Mouse (Mus musculus): ENCODE results near the gene Casp8ap2. TPM values are rescaled to one million over a fixed set of nuclear protein-coding genes. Genes with fewer than 3 reads are reported as not detected.

Casp8ap2 gene
- polyA plus RNA-seq, 1 experiment from 2014 or later, result 31.5 TPM

GRCm38 (mm10) chr4:32584181-32584580 is 31.1 kb upstream of the Casp8ap2 start:
- H3K27me3 ChIP-seq (replicated peaks), result no peaks in the 10 kb centered on the region
- no peak overlapping the region for H3K9ac ChIP-seq
- no peak overlapping the region for H3K4me2 ChIP-seq
- peaks cover 10% of the 10 kb centered on the region for H3K4me1 ChIP-seq (replicated peaks)
- no peak for ATAC-seq (ENCODE audit: insufficient number of reproducible peaks, low FRiP score)
- H3K27ac ChIP-seq (ENCODE audit: poor library complexity, severe bottlenecking), result no peak overlapping the region
- no peak overlapping the region for H3K4me3 ChIP-seq
- H3K36me3 ChIP-seq, result peaks cover 9% of the 10 kb centered on the region; the same call in 1 of the 2 replicates
- H3K9me3 ChIP-seq (replicated peaks), result no peaks in the 10 kb centered on the region
- 66% methylated on average over 6 of the region's 6 CpGs for WGBS

DNA sequence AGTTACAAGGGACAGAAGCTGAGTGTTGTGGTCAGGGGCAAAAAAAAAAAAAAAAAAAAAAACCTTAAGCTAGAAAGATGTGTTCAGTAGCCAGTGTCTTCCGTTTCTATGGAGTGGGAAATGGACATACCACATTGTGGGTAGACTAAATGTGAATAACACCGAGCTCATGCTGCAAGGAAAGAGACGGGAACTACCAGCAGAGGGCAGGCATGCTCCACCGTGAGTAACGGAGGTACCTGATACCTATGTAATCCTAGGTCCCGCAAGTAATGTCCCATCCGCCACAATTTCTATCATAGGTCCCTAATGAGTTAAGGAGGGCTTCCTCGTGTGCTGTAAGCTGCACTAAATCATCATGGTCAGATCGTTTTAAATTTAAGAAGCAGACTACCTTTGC is 28.7 kb upstream of the Casp8ap2 start:
- H3K4me2 ChIP-seq, result no peak overlapping the region
- no peak overlapping the region for H3K9ac ChIP-seq
- H3K27me3 ChIP-seq (replicated peaks), result no peaks in the 10 kb centered on the region
- peaks cover 3% of the 10 kb centered on the region; the same call in 1 of the 2 replicates for H3K4me1 ChIP-seq (replicated peaks)
- no peaks in the 10 kb centered on the region for H3K36me3 ChIP-seq
- 14% methylated on average over 9 of the region's 9 CpGs for WGBS
- H3K4me3 ChIP-seq, result no peak overlapping the region
- H3K27ac ChIP-seq (ENCODE audit: poor library complexity, severe bottlenecking), result no peak overlapping the region
- no peaks in the 10 kb centered on the region for H3K9me3 ChIP-seq (replicated peaks)
- ATAC-seq (ENCODE audit: insufficient number of reproducible peaks, low FRiP score), result no peak

DNA sequence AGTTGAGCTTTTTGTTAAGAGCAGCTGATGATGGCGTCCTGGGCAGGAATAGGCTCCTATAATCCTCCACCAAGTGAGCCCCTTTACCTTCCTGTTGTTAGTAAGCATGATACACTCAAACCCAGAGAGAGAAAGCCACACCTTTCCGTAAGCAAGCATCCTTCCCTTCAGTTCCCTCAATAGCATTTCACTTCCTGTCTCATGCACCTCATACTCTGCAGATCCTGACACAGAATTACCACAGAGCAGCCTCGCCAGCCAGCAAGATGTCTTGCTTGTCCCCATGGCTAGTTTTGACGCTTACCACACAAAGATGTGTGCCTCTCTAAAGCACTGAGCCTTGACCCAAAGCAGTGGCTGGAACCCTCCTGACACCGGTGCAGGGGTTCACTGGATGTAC is 27.7 kb upstream of the Casp8ap2 start:
- Histone ChIP-seq H3K36me3 (no peaks in the 10 kb centered on the region), H3K4me3 (no peak overlapping the region), H3K4me1 (replicated peaks) (no peaks in the 10 kb centered on the region), H3K9ac (no peak overlapping the region), H3K27ac (ENCODE audit: poor library complexity, severe bottlenecking) (no peak overlapping the region), H3K27me3 (replicated peaks) (no peaks in the 10 kb centered on the region), H3K4me2 (no peak overlapping the region), H3K9me3 (replicated peaks) (no peaks in the 10 kb centered on the region)
- 85% methylated on average over 5 of the region's 5 CpGs for WGBS
- ATAC-seq (ENCODE audit: insufficient number of reproducible peaks, low FRiP score), result no peak

- H3K27me3 ChIP-seq (replicated peaks), result no peaks in the 10 kb centered on the region
- H3K4me3 ChIP-seq, result no peak overlapping the region
- H3K9ac ChIP-seq, result no peak overlapping the region
- no peaks in the 10 kb centered on the region for H3K36me3 ChIP-seq
- H3K4me2 ChIP-seq, result no peak overlapping the region
- no peak for ATAC-seq (ENCODE audit: insufficient number of reproducible peaks, low FRiP score)
- WGBS, result 79% methylated on average over 6 of the region's 6 CpGs
- H3K27ac ChIP-seq (ENCODE audit: poor library complexity, severe bottlenecking), result no peak overlapping the region
- H3K4me1 ChIP-seq (replicated peaks), result no peaks in the 10 kb centered on the region
- no peaks in the 10 kb centered on the region for H3K9me3 ChIP-seq (replicated peaks)
Measured at GRCm38 (mm10) chr4:32588237-32588636, 27.0 kb upstream of the Casp8ap2 start.

DNA sequence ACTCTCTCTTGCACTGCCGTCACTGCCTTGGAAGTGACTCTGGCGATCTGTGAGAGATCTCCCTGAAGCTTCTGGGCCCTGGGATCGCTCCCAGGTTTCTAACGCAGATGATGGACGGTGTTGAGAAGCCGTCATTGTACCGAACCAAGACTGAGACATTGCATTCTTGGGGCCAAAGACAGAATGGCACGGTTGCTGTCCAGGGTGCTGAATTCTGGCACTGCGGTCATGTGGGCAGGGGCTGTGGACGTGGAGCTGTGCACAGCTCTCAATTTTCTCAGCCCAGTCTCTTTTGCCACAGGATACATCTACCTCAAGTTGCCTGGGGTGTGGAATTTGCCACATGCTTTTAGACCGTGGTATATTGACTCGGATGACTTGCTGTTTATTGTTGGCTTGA is 14.1 kb upstream of the Casp8ap2 start:
- H3K4me2 ChIP-seq, result no peak overlapping the region
- H3K27me3 ChIP-seq (replicated peaks), result no peaks in the 10 kb centered on the region
- no peaks in the 10 kb centered on the region for H3K36me3 ChIP-seq
- ATAC-seq (ENCODE audit: insufficient number of reproducible peaks, low FRiP score), result no peak
- H3K4me3 ChIP-seq, result no peak overlapping the region
- H3K4me1 ChIP-seq (replicated peaks), result no peaks in the 10 kb centered on the region
- H3K9me3 ChIP-seq (replicated peaks), result no peaks in the 10 kb centered on the region
- no peak overlapping the region for H3K27ac ChIP-seq (ENCODE audit: poor library complexity, severe bottlenecking)
- H3K9ac ChIP-seq, result no peak overlapping the region
- WGBS, result 20% methylated on average over 12 of the region's 12 CpGs

GRCm38 (mm10) chr4:32602660-32603059 is 12.6 kb upstream of the Casp8ap2 start, which contains the start of gene Gja10:
Gja10 (minus strand) TSS chr4:32602760.
- no peaks in the 10 kb centered on the region for H3K36me3 ChIP-seq
- no peak within 1 kb of the TSS for H3K4me3 ChIP-seq
- H3K4me2 ChIP-seq, result no peak within 1 kb of the TSS
- H3K4me1 ChIP-seq (replicated peaks), result no peaks in the 10 kb centered on the region
- 54% methylated on average over 3 of the region's 3 CpGs for WGBS
- H3K9me3 ChIP-seq (replicated peaks), result no peaks in the 10 kb centered on the region
- H3K27me3 ChIP-seq (replicated peaks), result no peaks in the 10 kb centered on the region
- no peak within 1 kb of the TSS for H3K27ac ChIP-seq (ENCODE audit: poor library complexity, severe bottlenecking)
- ATAC-seq (ENCODE audit: insufficient number of reproducible peaks, low FRiP score), result no peak
- no peak within 1 kb of the TSS for H3K9ac ChIP-seq

GRCm38 (mm10) chr4:32621637-32622036 is 6.4 kb downstream of the Casp8ap2 start:
- 0 out of 2 replicates have a peak, but pooled peaks have one; percentile 22 for ATAC-seq (ENCODE audit: insufficient number of reproducible peaks, low FRiP score)
- peaks cover 18% of the 10 kb centered on the region for H3K36me3 ChIP-seq

GRCm38 (mm10) chr4:32651669-32652068 is 36.4 kb downstream of the Casp8ap2 start:
- no peaks in the 10 kb centered on the region for H3K9me3 ChIP-seq (replicated peaks)
- no peak overlapping the region for H3K27ac ChIP-seq (ENCODE audit: poor library complexity, severe bottlenecking)
- peak; percentile 95 for ATAC-seq (ENCODE audit: insufficient number of reproducible peaks, low FRiP score)
- H3K4me3 ChIP-seq, result no peak overlapping the region
- no peak overlapping the region for H3K4me2 ChIP-seq
- H3K27me3 ChIP-seq (replicated peaks), result no peaks in the 10 kb centered on the region
- WGBS, result 60% methylated on average over 5 of the region's 5 CpGs
- H3K4me1 ChIP-seq (replicated peaks), result peaks cover 6% of the 10 kb centered on the region; the same call in 1 of the 2 replicates
- H3K36me3 ChIP-seq, result peaks cover 37% of the 10 kb centered on the region
- H3K9ac ChIP-seq, result no peak overlapping the region

More at GRCm38 (mm10) chr4:32621637-32622036, 6.4 kb downstream of the Casp8ap2 start:
- no peaks in the 10 kb centered on the region for H3K9me3 ChIP-seq (replicated peaks)
- no peak overlapping the region for H3K4me3 ChIP-seq
- H3K27ac ChIP-seq (ENCODE audit: poor library complexity, severe bottlenecking), result no peak overlapping the region
- peaks cover 14% of the 10 kb centered on the region for H3K4me1 ChIP-seq (replicated peaks)
- no peaks in the 10 kb centered on the region for H3K27me3 ChIP-seq (replicated peaks)
- no peak overlapping the region for H3K4me2 ChIP-seq
- H3K9ac ChIP-seq, result no peak overlapping the region

DNA sequence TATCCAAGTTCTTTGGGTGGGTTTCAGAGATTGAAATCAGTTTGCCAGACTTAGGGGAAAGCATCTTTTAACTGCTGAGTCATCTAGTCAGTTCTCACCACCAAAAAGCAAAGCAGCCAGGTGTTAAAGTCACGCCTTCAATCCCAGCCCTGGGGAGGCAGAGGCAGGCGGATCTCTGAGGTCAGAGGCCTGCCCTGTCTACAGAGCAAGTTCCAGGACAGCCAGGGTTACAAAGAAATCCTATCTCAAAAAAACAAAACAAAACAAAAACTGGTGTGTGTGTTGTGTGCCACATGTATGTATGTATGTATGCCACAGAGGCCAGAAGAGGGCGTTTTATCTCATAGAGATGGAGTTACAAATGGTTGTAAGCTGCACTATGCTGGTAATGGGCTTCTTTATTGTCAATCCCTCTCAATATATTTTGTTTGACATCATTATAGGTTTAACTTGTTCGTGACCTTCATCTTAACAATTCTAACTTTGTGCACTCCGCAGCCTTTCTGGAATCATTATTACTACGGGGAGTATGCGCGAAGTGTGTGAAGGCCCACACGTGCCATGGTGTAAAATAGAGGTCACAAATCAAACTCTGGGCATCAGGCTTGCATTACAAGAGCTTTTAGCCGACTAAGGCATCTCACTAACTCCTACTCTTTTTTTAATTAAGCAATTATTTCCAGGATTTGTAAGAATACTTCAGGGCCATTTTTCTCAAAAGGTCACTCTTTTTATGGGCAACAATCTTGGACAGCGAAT is 41.1 kb downstream of the Casp8ap2 start:
- no peaks in the 10 kb centered on the region for H3K27me3 ChIP-seq (replicated peaks)
- peaks cover 15% of the 10 kb centered on the region for H3K4me1 ChIP-seq (replicated peaks)
- peak overlapping the region; percentile 62; the same call in 1 of the 2 replicates for H3K27ac ChIP-seq (ENCODE audit: poor library complexity, severe bottlenecking)
- peaks cover 14% of the 10 kb centered on the region for H3K36me3 ChIP-seq
- H3K9me3 ChIP-seq (replicated peaks), result no peaks in the 10 kb centered on the region
- ATAC-seq (ENCODE audit: insufficient number of reproducible peaks, low FRiP score), result no peak
- H3K4me2 ChIP-seq, result peak overlapping the region; percentile 76
- H3K9ac ChIP-seq, result peak overlapping the region; percentile 78; the same call in 1 of the 2 replicates
- peak overlapping the region; percentile 94 for H3K4me3 ChIP-seq
- WGBS, result 54% methylated on average over 11 of the region's 11 CpGs

DNA sequence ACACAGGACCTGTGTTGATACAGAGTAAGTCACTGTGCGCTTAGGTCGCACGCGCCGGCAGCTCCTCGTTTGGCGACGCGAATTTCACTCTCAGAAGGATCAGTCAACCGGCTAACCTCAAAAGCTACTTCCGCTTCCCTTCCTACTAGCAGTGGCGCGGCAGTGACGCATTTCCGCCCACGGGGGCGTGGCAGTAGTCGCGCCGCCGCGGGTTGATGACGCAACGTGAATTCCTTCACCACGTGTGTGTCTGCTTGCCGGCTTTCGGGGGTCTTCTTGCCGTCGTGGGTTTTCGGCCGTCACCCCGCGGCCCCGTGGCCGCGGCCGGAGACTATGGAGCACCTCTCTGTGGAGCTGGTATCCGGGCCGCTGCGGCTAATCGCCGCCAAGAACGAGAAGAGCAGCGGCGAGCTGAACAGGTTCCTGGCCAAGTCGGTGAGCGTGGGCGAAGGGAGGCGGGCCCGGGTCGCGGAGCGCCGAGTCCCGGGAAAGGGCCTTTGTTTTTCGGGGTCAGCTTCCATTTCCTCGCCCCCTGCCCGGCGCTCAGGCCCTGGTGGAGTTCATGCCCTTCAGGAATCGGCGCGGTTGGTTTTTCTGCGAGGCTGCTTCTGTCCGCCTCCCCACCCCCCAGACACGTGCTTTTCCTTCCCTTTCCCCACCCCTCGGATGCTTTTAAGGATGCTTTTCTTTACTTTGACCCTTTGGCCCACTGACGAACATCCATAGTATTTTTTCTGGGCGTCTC is 41.8 kb downstream of the Casp8ap2 start, which contains the start of gene Mdn1:
Gene Mdn1, plus strand, starts transcription at position 202 of the 745 bp plus-strand sequence.
- peak within 1 kb of the TSS; percentile 62; the same call in 1 of the 2 replicates for H3K27ac ChIP-seq (ENCODE audit: poor library complexity, severe bottlenecking)
- peaks cover 15% of the 10 kb centered on the region for H3K4me1 ChIP-seq (replicated peaks)
- peak within 1 kb of the TSS; percentile 94 for H3K4me3 ChIP-seq
- peak within 1 kb of the TSS; percentile 76 for H3K4me2 ChIP-seq
- peak within 1 kb of the TSS; percentile 78 for H3K9ac ChIP-seq
- under 1% methylated on average over 67 of the region's 68 CpGs for WGBS
- peak; percentile 90 for ATAC-seq (ENCODE audit: insufficient number of reproducible peaks, low FRiP score)
- peaks cover 14% of the 10 kb centered on the region for H3K36me3 ChIP-seq
- H3K27me3 ChIP-seq (replicated peaks), result no peaks in the 10 kb centered on the region
- H3K9me3 ChIP-seq (replicated peaks), result no peaks in the 10 kb centered on the region

DNA sequence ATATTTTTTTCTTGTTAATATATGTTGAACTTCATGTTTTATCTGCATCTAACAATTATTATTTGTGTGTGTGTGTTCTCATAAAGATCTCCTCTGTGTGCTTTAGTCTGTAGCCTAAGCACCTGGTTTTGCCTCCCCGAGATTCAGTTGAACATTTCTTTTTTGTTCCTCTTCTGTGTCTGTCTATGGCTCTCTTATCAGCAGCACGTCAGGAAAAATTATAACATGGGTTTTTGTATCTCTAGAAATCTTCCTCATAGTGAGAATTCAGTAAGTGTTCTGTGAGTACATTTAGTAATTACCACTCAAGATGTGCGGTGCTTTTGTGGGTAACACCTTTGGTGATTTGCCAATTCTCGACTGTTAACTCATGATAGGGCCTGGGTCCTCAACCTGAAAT is 50.6 kb downstream of the Casp8ap2 start:
- 82% methylated on average over 4 of the region's 4 CpGs for WGBS

More for the DNA sequence above, 50.6 kb downstream of the Casp8ap2 start:
- Histone ChIP-seq H3K9ac (no peak overlapping the region), H3K27ac (ENCODE audit: poor library complexity, severe bottlenecking) (no peak overlapping the region), H3K27me3 (replicated peaks) (no peaks in the 10 kb centered on the region), H3K4me1 (replicated peaks) (no peaks in the 10 kb centered on the region), H3K4me3 (no peak overlapping the region), H3K9me3 (replicated peaks) (no peaks in the 10 kb centered on the region), H3K4me2 (no peak overlapping the region), H3K36me3 (peaks cover 56% of the 10 kb centered on the region)
- no peak for ATAC-seq (ENCODE audit: insufficient number of reproducible peaks, low FRiP score)
